Mouse (Mus musculus) heart, postnatal 36 days (tissue): ENCODE results near the gene Mif4gd. TPM values are rescaled to one million over a fixed set of nuclear protein-coding genes. Genes with fewer than 3 reads are reported as not detected.

Source experiments
- DNase-seq, 2 experiments: peaks; one replicate each; pipeline ENCODE4 v3.0.0; 2021 to 2022
- intact Hi-C: fragments of 180-260 bp; cut with DNase I; formaldehyde crosslinking; loops from one replicate; pipeline ENCODE4 v1.15.1; 2025
- total RNA-seq, 2 experiments: library from RNA; stranded (reverse); gene quantifications; 2 replicates each; pipeline ENCODE4 v1.2.3; 2021

Gene Mif4gd
- total RNA-seq, 2 experiments from 2014 or later, result 47.3 to 53.8 TPM

DNA sequence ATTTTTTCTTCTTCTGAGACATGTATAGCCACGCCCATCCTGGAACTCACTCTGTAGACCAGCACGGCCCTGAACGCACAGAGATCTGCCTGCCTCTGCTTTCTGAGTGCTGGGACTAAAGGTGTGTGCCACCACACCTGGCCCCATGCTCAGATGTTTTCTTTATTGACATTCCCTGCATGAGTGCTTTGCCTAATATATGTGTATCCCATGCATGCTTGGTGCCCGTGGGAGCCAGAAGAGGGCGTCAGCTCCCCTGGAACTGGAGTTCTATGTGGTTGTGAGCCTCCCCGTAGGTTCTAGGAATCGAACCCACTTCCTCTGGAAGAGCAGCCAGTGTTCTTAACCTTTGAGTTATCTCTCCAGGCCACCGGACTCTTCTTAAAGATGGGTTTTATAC is 22.3 kb upstream of the Mif4gd start:
- intact Hi-C loops, result no loop called here
- no peak for DNase-seq

DNA sequence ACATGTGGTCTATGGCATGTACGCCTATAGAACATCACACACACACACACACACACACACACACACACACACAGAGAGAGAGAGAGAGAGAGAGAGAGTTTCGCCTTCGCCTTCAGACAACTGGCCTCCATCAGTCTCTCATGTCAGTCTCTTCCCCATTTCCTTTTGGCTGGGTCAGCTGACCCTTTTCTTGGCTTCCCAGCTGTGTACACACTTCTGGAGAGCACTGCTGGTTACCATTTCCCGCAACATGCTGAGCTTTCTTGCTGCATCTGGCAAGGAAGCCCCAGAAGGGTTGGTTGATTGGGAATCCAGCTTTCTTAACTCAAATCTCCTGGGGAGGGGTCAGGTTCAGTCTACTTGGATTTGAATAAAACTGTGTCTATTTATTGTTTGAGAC is 21.3 kb upstream of the Mif4gd start:
- DNase-seq, result no peak
- intact Hi-C loops, result no loop called here

DNA sequence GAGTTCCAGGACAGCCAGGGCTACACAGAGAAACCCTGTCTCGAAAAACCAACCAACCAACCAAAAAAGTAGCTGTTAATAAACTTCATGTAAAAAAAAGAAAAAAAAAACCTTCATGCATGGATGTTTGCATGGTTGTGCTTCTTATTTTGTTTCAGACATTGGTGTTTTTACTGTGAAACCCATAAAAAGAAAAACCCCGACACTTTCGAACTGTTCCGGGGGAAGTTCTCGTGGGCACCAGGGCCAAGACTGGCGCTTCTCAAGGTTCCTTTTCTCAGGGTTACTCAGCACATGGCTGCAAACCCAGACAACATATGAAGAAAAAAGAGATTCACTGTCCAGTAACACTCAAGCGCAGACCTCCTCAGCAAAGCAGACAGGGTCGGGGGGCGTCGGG is 20.1 kb upstream of the Mif4gd start:
- intact Hi-C loops, result no loop called here
- DNase-seq, result no peak

DNA sequence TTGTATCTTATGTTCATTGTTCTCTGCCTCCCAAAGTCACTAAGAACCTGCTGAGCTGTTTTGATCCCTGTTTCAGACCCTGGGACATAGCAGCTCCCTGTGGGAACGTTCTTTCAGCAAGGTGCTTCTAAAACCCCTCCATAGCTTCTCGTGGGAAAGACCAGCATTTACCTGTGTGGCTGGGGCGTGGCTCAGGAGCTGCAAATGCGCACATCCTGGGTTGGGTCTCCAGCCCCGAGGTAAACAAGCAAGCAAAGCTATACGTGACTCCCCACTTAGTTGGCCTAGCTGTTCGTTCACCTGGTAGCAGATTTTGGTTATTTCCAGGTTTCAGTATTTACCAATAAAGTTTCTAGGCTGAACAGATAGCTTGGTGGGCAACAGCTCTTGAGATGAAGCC is 19.5 kb upstream of the Mif4gd start:
- no peak for DNase-seq
- intact Hi-C loops, result no loop called here

DNA sequence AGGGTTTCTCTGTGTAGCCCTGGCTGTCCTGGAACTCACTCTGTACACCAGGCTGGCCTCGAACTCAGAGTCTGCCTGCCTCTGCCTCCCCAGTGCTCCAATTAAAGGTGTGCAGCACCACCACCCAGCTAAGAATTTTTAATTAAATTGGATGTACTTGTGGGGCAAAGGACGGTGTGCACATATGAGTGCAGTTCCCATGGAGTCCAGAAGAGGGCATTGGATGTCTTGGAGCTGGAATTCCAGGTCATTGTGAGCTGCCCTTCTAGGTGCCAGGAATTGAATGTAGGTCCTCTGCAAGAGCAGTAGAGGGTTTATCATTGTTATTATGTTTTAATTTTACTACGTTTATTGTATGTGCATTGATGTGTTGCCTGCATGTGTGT is 18.7 kb upstream of the Mif4gd start:
- intact Hi-C loops, result no loop called here
- DNase-seq, result peak; percentile 50 to 58

DNA sequence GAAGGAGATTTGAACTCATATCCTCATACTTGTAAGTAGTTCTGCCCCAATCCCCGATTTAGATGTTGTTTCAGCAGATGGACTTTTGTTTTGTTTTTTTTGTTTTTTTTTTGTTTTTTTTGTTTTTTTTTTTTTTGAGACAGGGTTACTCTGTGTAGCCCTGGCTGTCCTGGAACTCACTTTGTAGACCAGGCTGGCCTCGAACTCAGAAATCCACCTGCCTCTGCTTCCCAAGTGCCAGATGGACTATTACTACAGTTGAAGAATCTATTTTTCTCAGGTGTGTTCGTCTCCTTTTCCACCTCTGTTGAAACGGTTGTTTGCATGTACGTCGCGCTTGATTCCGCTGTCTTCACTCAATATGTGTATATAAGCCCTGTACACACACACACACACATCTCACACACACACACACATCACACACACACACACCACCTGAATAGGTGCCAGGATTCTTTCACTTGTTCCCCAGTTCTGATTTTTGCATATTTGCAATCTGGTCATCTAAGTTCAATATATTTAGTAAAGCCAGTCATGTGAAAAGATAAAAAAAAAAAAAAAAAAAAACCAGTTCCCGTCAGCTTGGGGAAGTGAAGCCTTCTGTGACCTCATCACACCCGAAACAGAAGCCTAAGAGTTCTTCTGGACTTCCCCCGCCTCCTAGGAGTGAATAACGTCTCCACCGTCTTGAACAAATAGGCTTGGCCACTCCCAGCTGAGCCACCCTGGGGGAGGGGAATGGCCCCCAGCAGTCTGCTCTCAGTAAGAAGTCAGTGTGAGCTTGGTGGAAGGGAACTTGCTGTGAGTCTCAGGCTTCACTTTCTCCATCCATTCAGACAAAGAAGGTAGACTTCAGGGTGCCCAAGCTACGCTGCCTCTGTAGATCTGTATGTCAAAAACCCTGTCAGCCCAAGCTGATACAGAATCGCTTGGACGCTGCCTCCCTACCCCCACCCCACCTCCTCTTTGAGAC is 18.0 kb upstream of the Mif4gd start:
- intact Hi-C loops, result no loop called here
- DNase-seq, result peak; percentile 49 to 53

DNA sequence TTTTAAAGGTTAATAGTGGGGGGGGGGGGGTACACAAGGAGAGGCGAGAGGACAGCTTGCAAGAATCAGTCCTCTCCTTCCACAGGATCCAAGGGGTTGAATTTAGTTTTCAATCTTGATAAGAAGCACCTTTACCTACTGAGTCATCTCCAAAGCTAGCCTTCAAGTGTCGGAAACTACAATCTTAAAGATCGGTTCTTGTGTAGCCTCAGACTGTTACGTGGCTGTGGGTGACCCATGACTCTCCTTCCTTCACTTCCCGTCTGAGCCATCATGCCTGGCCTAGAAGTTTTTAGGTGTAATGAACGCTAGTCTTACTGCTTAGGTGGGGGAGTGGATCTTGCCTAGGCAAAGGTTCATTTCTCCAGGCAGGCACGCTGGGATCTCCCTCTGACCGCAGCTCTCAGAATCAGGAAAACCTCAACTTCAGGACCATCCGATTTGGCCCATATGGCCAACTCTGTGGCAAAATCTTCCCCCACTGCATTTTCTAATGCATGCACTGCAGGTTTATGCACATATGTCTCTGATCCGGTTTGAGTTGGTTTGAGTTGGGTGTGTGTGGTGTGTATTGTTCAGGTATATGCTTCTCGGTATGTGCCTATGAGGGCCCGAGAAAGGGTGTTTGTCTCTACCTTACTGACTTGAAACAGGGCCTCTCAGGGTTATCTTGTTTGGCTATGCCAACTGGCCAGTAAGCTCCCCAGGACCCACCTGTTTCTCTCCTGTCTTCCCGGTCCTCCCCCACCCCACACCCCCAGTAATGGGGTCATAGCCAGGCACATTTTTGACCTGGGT is 17.2 kb upstream of the Mif4gd start:
- intact Hi-C loops, result loop anchor here (5.0 kb wide), 1 partner anchor 182 kb away; the partner anchor contains the start of genes Caskin2 and Tsen54
- DNase-seq, result no peak

DNA sequence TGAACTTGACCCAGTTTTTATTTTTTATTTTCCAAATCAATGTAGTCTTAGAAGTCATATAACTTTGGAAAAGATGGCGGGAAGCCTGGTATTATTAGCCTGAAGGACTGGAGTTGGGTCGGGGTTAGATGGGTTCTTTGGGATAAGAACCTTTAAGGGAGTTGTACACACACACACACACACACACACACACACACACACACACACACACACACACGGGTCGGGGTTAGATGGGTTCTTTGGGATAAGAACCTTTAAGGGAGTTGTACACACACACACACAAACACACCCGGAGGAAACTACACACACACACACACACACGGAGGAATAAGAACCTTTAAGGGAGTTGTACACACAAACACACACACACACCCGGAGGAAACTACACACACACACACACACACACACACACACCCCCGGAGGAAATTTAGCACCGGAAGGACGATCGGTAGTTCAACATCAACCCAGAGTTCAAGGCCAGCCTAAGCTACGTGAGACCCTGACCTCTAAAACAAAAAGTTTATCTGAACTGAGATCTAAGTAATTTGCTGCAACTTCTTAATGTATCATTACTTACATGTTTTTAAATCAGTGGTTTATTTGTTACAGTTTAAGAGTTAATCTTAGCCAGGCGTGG is 15.8 kb upstream of the Mif4gd start:
- no peak for DNase-seq
- intact Hi-C loops, result loop anchor here (5.0 kb wide), 1 partner anchor 184 kb away; the partner anchor contains the start of genes Caskin2 and Tsen54

DNA sequence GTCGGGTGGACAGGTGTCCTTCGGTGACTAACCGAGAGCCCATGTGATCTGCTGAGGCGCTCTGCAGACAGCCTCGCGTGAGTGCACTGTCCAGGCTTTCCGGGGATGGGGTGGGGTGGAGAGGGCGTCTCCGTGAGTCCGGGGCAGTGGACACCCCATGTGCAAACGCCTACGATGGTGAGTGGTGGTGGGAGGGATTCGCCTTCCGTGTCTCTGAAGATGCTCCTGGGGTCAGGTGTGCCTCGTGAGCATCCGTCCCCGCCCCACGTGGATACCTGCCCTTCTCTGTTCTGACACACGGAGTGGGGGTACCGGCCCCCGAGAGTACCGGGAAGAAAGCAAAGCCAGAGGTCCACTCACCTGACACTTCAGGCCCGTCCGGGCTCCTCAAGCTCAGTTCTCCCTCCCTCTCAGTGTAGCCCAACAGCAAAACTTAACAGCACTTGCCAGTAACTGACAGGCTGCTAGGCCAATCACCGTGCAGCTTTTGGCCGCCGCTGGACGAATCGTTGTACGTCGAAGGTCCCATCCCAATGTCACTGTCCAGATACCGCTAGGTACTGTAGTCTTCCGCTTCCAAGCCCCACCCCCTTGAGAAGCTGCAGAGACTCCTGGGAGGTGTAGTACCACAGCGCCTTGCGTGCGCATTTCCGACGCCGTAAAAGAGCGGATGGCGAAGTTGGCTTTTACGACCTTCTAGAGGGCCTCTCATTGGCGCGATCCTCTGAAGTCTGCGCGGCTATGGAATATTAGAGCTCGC is 15.1 kb upstream of the Mif4gd start, which contains the start of gene Slc25a19:
TSS of gene Slc25a19 (minus strand) at position 591 of the 760 bp plus-strand sequence.
- peak; percentile 97 to 99 for DNase-seq
- intact Hi-C loops, result loop anchor here (5.0 kb wide), 1 partner anchor 184 kb away; the partner anchor contains the start of genes Caskin2 and Tsen54

DNA sequence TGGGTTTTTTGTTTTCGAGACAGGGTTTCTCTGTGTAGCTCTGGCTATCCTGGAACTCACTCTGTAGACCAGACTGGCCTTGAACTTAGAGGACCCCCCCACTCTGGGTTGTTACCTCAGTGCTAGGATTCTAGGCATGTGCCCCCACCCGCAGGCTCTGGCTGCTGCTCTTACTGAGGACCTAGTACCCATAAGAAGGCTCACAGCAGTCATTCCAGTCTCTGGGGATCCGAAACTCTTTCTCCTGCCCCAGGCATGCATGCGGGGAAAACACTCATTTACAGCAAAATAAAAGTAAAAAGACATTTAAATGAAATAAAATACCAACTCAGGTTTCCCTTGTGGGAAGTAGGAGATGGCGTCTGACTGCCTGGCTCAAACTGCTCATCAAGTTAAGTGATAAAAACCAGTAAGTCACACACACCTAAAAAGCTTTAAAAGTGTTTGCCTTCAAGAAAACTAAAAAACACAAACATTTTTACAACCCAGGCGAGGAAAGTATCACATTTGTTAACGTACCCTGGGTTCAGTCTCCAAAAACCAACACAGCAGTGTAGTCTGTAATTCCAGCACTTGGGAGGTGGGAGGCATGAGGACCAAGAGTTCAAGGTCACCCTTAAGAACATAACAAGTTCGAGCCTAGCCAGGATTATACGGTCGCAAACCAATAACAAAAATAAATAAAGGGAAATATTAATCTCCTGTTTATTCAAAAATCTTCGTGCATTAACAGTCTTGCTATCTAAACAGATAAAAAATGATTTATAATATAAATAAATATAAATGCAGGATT is 14.3 kb upstream of the Mif4gd start:
- DNase-seq, result no peak
- intact Hi-C loops, result loop anchor here (5.0 kb wide), 1 partner anchor 185 kb away; the partner anchor contains the start of genes Caskin2 and Tsen54

DNA sequence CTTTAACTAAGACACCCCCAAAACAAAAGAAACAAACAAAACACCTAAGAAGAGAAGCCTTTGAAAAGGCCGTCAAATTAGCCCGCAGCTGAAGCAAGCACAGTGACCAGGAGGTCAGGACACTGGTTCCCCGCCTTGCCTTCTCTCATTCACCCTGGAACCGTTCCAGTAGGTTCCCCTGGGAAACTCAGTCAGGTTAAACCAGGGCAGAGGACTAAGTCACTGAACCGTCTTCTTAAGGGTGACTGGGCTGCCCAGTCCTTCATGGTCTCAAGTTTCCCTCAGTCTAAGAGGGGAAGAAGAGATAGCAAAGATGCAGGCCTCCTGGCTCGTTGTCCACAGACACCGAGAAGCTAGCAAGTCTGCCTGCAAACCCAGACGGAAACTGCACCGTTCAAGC is 13.1 kb upstream of the Mif4gd start:
- intact Hi-C loops, result loop anchor here (5.0 kb wide), 1 partner anchor 186 kb away; the partner anchor contains the start of genes Caskin2 and Tsen54
- no peak for DNase-seq

DNA sequence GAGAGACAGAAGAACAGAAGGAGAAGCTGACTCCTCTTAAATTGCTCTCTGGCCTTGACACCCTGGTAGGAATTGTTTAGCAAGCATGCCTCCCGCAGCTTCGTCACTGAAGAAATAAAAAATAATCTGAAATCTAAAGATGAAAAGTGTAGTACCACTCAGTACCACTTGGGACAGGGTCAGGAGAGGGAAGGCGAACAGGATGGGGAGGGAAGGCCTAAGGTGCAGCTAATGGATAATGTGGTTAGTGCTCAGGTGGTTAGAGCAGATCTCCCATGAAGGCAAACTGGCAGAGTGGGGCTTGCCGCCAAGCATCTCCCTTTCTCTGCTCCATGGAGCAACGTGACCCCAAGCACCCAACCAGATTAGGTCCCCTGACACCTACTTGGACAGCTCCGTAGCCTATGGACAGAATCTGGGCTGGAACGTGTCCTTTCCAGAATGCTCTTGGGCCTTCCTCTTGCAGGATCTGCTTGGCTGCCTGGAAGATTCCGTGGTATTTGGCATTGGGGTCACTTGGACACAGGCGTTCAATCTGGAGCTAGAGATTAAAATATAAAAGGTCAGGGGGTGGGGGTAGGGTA is 10.8 kb upstream of the Mif4gd start:
- no peak for DNase-seq
- intact Hi-C loops, result no loop called here

DNA sequence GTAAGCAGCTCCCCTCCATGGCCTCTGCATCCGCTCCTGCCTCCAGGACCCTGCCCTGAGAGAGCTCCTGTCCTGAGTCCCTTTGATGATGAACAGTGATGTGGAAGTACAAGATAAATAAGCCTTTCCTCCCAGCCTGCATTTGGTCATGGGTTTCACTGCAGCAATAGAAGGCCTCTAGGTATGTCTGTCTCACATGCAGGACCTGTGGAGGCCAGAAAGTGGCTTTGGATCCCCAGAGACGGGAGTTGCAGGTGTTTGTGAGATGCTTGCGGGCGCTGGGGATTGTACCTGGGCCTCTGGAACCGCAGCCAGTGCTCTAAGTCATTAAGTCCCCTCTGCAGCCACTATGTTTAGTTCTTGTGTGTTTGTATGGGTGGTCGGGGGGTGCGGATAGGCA is 7.2 kb upstream of the Mif4gd start:
- no peak for DNase-seq
- intact Hi-C loops, result no loop called here

DNA sequence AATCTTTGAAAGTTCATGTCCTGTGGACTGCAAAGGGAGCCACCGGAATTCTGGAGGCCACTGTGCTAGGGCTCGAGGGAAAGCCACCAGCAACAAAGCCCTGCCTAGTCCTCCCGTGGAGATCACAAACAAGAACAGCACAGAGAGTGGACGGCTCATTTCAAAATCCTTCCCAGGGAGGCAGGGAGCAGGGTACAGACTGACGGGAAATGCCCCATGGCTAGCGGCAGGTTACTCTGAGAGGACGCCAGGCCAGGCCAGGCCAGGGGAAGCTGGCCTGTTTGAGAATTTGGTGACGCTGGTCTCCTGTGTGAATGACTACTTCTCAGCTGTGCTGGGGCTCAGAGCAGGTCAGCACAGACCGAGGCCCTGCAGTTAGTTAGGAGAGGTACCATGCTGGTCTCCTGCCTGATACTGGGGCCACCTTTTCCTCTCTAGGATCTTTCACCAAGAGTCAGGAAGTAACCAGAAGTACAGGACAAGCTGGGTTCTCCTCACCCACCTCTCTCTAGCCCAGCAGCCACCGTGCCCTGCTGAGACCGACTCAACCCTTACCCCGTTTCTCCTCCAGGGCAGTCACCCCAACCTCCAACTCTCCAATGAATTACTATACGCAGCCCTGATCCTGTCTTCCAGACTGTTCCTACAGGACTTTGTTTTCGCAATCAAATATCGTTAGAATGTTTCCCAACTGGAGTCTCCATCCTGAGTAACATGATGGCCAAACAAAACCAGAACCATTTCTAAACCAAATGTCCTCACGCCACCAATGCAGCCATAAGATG is 6.2 kb upstream of the Mif4gd start:
- no peak for DNase-seq
- intact Hi-C loops, result no loop called here

DNA sequence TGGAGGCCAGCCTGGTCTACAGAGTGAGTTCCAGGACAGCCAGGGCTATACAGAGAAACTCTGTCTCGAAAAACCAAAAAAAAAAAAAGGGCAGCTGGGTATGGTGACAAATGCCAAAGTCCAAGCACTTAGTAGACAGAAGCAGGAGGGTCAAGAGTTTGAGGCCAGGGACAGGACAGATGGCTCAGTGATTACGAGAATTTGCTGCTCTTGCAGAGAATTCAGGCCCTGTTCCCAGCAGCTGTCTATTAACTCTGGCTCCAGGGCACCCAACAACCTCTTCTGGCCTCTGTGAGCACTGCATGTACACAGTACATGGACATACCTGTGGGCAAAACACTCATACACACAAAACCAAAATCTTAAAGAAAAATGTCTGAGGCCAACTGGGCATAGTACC is 5.2 kb upstream of the Mif4gd start:
- intact Hi-C loops, result no loop called here
- no peak for DNase-seq

DNA sequence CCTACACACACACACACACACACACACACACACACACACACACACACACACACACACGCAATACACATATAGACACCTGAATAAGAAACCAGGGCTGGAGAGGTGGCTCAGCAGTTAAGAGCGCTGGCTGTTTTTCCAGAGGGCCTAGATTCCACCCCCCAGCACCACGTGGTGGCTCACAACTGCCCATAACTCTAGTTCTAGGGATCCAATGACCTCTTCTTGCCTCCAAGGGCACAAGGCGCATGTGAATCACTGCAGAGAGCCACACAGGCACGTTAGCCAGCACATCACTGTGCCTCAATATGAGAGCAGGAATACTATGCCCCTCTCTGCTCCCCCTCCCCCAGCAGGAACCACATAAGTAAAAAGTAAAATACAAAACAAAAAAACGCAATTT is 4.1 kb upstream of the Mif4gd start:
- no peak for DNase-seq
- intact Hi-C loops, result no loop called here

DNA sequence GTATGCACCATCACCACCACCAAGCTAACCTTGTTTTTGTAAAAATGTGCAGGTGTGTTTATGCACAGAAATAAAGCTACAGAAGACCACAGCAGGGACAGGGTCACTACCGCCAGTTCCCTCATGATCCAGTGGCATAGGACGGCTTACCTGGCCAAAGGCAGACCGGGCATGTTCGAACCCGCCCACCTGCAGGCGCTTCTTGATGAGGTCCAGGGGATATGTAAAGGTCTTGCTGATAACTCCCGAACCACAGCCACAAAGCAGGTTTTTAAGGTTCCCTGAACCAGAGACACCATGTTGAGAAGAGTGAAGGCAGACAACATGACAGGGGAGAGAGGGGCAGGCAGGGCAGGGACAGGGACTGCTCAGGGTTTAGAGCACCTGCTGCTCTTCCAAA is 3.6 kb upstream of the Mif4gd start:
- DNase-seq, result no peak
- intact Hi-C loops, result no loop called here

DNA sequence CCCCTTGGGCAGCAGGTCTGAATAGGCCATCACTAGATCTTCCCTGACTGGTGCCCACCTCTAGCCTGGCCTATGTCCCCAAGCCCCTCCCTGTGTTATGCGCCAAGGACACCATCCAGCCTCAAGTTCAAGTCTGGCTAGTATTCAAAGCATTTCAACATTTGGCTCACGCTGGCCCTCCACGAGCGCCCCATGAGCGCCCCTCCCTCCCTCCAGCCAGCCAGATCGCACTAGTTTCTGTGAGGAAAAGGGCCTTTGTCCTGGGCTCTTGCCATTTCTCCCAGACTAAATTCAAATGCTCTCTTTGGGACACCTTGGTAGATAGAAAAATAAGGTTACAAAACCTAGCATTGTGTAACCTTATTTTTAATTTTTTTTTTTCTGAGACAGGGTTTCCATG is 3.1 kb upstream of the Mif4gd start:
- intact Hi-C loops, result no loop called here
- no peak for DNase-seq
